Mouse (Mus musculus) kidney, adult 9 months (tissue): ENCODE data around the gene Ankrd65.
A peak's percentile ranks its signal among the peaks of the same experiment; 100 is the strongest.

Source experiments
- DNase-seq: peaks from one replicate; pipeline ENCODE4 v3.0.0; 2022

Gene Ankrd65

GRCm38 (mm10) chr4:155821025-155821424 is 30.8 kb downstream of the Ankrd65 start:
- DNase-seq: no peak

GRCm38 (mm10) chr4:155823443-155823842 is 33.2 kb downstream of the Ankrd65 start:
- DNase-seq: no peak

GRCm38 (mm10) chr4:155829866-155830265 is 39.6 kb downstream of the Ankrd65 start:
- DNase-seq: no peak

GRCm38 (mm10) chr4:155830596-155830995 is 40.4 kb downstream of the Ankrd65 start:
- peak; percentile 47 for DNase-seq

GRCm38 (mm10) chr4:155831205-155831766 is 41.0 kb downstream of the Ankrd65 start, which contains the start of gene Aurkaip1:
TSS of gene Aurkaip1 (plus strand) at chr4:155831272.
- DNase-seq: peak; percentile 96

- DNase-seq: peak; percentile 52
Observed at GRCm38 (mm10) chr4:155831831-155832230, 41.6 kb downstream of the Ankrd65 start.

GRCm38 (mm10) chr4:155832321-155832720 is 42.1 kb downstream of the Ankrd65 start:
- DNase-seq: no peak

- DNase-seq: no peak
Observed at GRCm38 (mm10) chr4:155833234-155833633, 43.0 kb downstream of the Ankrd65 start.

- peak; percentile 90 for DNase-seq
Observed at GRCm38 (mm10) chr4:155833836-155834235, 43.6 kb downstream of the Ankrd65 start.

- DNase-seq: peak; percentile 52
Observed at GRCm38 (mm10) chr4:155837404-155838010, 47.3 kb downstream of the Ankrd65 start.

GRCm38 (mm10) chr4:155838187-155839153 is 48.2 kb downstream of the Ankrd65 start:
- DNase-seq: no peak

- peak; percentile 83 for DNase-seq
Observed at GRCm38 (mm10) chr4:155839483-155839910, 49.3 kb downstream of the Ankrd65 start, which contains the start of gene Mxra8. TSS of gene Mxra8 (plus strand) at chr4:155839680.

- DNase-seq: no peak
Observed at GRCm38 (mm10) chr4:155840076-155841002, 50.1 kb downstream of the Ankrd65 start.

GRCm38 (mm10) chr4:155841003-155841454 is 50.8 kb downstream of the Ankrd65 start:
- peak; percentile 75 for DNase-seq

- no peak for DNase-seq
Observed at GRCm38 (mm10) chr4:155841651-155842270, 51.5 kb downstream of the Ankrd65 start.

GRCm38 (mm10) chr4:155843231-155843630 is 53.0 kb downstream of the Ankrd65 start:
- peak; percentile 83 for DNase-seq

- DNase-seq: peak; percentile 90
Observed at GRCm38 (mm10) chr4:155846871-155847578, 56.8 kb downstream of the Ankrd65 start, which contains the start of gene Dvl1. TSS of gene Dvl1 (plus strand) at chr4:155847402.

GRCm38 (mm10) chr4:155847591-155848352 is 57.5 kb downstream of the Ankrd65 start:
- DNase-seq: peak; percentile 72

GRCm38 (mm10) chr4:155848434-155849095 is 58.3 kb downstream of the Ankrd65 start:
- peak; percentile 87 for DNase-seq
